Mouse (Mus musculus): ENCODE data around the gene Gm10135. TPM values are rescaled to one million over a fixed set of nuclear protein-coding genes. Genes with fewer than 3 reads are reported as not detected.

Gm10135 gene
- total and polyA plus RNA-seq, 3 experiments, result not detected

DNA sequence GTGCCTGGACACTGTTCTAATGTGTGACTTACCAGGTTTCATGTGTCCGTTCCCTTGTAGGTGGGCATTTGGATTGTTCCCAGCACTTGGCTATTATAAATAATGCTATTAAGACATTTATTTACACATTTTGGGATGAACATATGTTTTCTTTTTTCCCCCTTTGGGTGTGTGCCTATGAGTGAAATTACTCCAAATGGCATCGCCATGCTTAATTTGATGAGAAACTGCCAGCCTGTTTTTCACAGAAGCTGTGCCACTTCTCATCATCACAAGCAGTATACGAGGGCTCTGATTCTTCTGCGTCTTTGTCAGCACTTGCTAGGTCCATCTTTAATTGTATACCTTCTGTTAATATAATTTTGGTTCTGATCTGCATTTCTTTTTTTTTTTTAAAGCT lies 54.1 kb downstream of the Gm10135 start:
- Histone ChIP-seq H3K4me2 (ENCODE audit: insufficient read depth, low read depth, poor library complexity, severe bottlenecking) (no peak overlapping the region), H3K4me3 (replicated peaks in 1 of 3; ENCODE audit: low read depth in 2 of 3, low read length in 2 of 3, poor library complexity in 1 of 3) (no peak overlapping the region), H3K9ac (ENCODE audit: insufficient read depth, low read depth) (no peak overlapping the region), H3K79me2 (replicated peaks; ENCODE audit: control insufficient read depth, extremely low read depth, insufficient read depth, poor library complexity, severe bottlenecking) (0 out of 2 replicates have a peak, but pooled peaks cover 2% of the 10 kb centered on the region), H3K4me1 (ENCODE audit: control insufficient read depth in 1 of 2, insufficient read depth in 2 of 2) (peaks cover 7 to 16% of the 10 kb centered on the region in 2 experiments), H3K36me3 (replicated peaks in 1 of 2; ENCODE audit: control insufficient read depth in 1 of 2, insufficient read depth in 1 of 2, low read length in 1 of 2) (peaks cover 0 to 10% of the 10 kb centered on the region in 2 experiments), H3K9me3 (replicated peaks; ENCODE audit: low read length) (no peaks in the 10 kb centered on the region), H3K27me3 (replicated peaks) (no peaks in the 10 kb centered on the region), H3K27ac (ENCODE audit: insufficient read depth, low read depth) (no peak overlapping the region)
- no peak for TF ChIP-seq UBTF (IDR thresholded peaks at IDR 0.05; ENCODE audit: low read depth, low read length)
- no peak for TF ChIP-seq CHD2 (IDR thresholded peaks at IDR 0.05; ENCODE audit: low read length)
- TF ChIP-seq E2F4 (IDR thresholded peaks at IDR 0.05; ENCODE audit: insufficient replicate concordance, low read depth, low read length), result no peak
- no peak for TF ChIP-seq USF2 (conservative IDR thresholded peaks at IDR 0.05; ENCODE audit: low read depth, low read length)
- TF ChIP-seq JUND (conservative IDR thresholded peaks at IDR 0.05; ENCODE audit: low read depth, low read length), result no peak
- TF ChIP-seq MYC (IDR thresholded peaks at IDR 0.05; ENCODE audit: low read depth, low read length), result no peak
- TF ChIP-seq POLR2AphosphoS2 (IDR thresholded peaks at IDR 0.05; ENCODE audit: low read depth, low read length), result no peak
- no peak for TF ChIP-seq TCF12 (IDR thresholded peaks at IDR 0.05; ENCODE audit: low read depth, low read length)
- TF ChIP-seq MEF2A (IDR thresholded peaks at IDR 0.05; ENCODE audit: borderline replicate concordance, low read depth, low read length), result no peak
- TF ChIP-seq SMC3 (IDR thresholded peaks at IDR 0.05; ENCODE audit: low read depth, low read length), result no peak
- TF ChIP-seq MAZ (IDR thresholded peaks at IDR 0.05; ENCODE audit: low read depth, low read length), result no peak
- no peak for TF ChIP-seq BHLHE40 (IDR thresholded peaks at IDR 0.05; ENCODE audit: low read depth, low read length)
- TF ChIP-seq ZC3H11A (IDR thresholded peaks at IDR 0.05; ENCODE audit: low read depth, low read length), result no peak
- TF ChIP-seq RCOR1 (conservative IDR thresholded peaks at IDR 0.05; ENCODE audit: low read depth, low read length), result no peak
- no peak for TF ChIP-seq EP300 (IDR thresholded peaks at IDR 0.05; ENCODE audit: low read length)
- no peak for TF ChIP-seq MAFK (IDR thresholded peaks at IDR 0.05; ENCODE audit: insufficient replicate concordance, low read length)
- TF ChIP-seq JUN (IDR thresholded peaks at IDR 0.05; ENCODE audit: insufficient read depth, low read depth, low read length), result no peak
- TF ChIP-seq POLR2A (IDR thresholded peaks at IDR 0.05; ENCODE audit: low read depth, low read length), result no peak
- no peak for TF ChIP-seq MXI1 (IDR thresholded peaks at IDR 0.05; ENCODE audit: low read depth, low read length)
- no peak for TF ChIP-seq IRF4 (IDR thresholded peaks at IDR 0.05; ENCODE audit: low read depth, low read length)
- dilution Hi-C loops (cut with MboI; ENCODE audit: extremely low pct_ligation_motif_present, extremely low pct_unique_long_range_greater_than_20kb, low sequenced_read_pairs) (no loop called here), in situ Hi-C loops (cut with MboI; ENCODE audit: low pct_ligation_motif_present, low pct_unique_long_range_greater_than_20kb, low sequenced_read_pairs) (no loop called here)
- no peak for DNase-seq (ENCODE audit: extremely low read depth)

GRCm38 (mm10) chr5:72916851-72917250 lies 57.7 kb downstream of the Gm10135 start:
- no peak overlapping the region for H3K4me3 ChIP-seq (replicated peaks in 1 of 3; ENCODE audit: low read depth in 2 of 3, low read length in 2 of 3, poor library complexity in 1 of 3)
- dilution Hi-C loops (cut with MboI; ENCODE audit: extremely low pct_ligation_motif_present, extremely low pct_unique_long_range_greater_than_20kb, low sequenced_read_pairs), result no loop called here

More at GRCm38 (mm10) chr5:72916851-72917250, 57.7 kb downstream of the Gm10135 start:
- DNase-seq (ENCODE audit: extremely low read depth), result no peak
- Histone ChIP-seq H3K27me3 (replicated peaks) (no peaks in the 10 kb centered on the region), H3K79me2 (replicated peaks; ENCODE audit: control insufficient read depth, extremely low read depth, insufficient read depth, poor library complexity, severe bottlenecking) (0 out of 2 replicates have a peak, but pooled peaks cover 2% of the 10 kb centered on the region), H3K4me2 (ENCODE audit: insufficient read depth, low read depth, poor library complexity, severe bottlenecking) (no peak overlapping the region), H3K36me3 (replicated peaks in 1 of 2; ENCODE audit: control insufficient read depth in 1 of 2, insufficient read depth in 1 of 2, low read length in 1 of 2) (peaks cover 0 to 10% of the 10 kb centered on the region in 2 experiments), H3K27ac (ENCODE audit: insufficient read depth, low read depth) (no peak overlapping the region), H3K9ac (ENCODE audit: insufficient read depth, low read depth) (no peak overlapping the region), H3K9me3 (replicated peaks; ENCODE audit: low read length) (no peaks in the 10 kb centered on the region), H3K4me1 (ENCODE audit: control insufficient read depth in 1 of 2, insufficient read depth in 2 of 2) (peaks cover 7 to 24% of the 10 kb centered on the region in 2 experiments)
- in situ Hi-C loops (cut with MboI; ENCODE audit: low pct_ligation_motif_present, low pct_unique_long_range_greater_than_20kb, low sequenced_read_pairs), result no loop called here
- TF ChIP-seq ZKSCAN1 (IDR thresholded peaks at IDR 0.05; ENCODE audit: borderline replicate concordance, low read depth, low read length) (no peak), MAFK (IDR thresholded peaks at IDR 0.05; ENCODE audit: insufficient replicate concordance, low read length) (no peak), MXI1 (IDR thresholded peaks at IDR 0.05; ENCODE audit: low read depth, low read length) (no peak), BHLHE40 (IDR thresholded peaks at IDR 0.05; ENCODE audit: low read depth, low read length) (no peak), USF1 (IDR thresholded peaks at IDR 0.05; ENCODE audit: low read depth, low read length) (no peak), ZC3H11A (IDR thresholded peaks at IDR 0.05; ENCODE audit: low read depth, low read length) (no peak), MEF2A (IDR thresholded peaks at IDR 0.05; ENCODE audit: borderline replicate concordance, low read depth, low read length) (no peak), KAT2A (IDR thresholded peaks at IDR 0.05; ENCODE audit: insufficient replicate concordance, low read length) (no peak), E2F4 (IDR thresholded peaks at IDR 0.05; ENCODE audit: insufficient replicate concordance, low read depth, low read length) (no peak), TBP (conservative IDR thresholded peaks at IDR 0.05; ENCODE audit: low read depth, low read length) (no peak), EP300 (IDR thresholded peaks at IDR 0.05; ENCODE audit: low read length) (no peak), ETS1 (conservative IDR thresholded peaks at IDR 0.05; ENCODE audit: low read depth, low read length) (no peak), USF2 (conservative IDR thresholded peaks at IDR 0.05; ENCODE audit: low read depth, low read length) (no peak), POLR2A (IDR thresholded peaks at IDR 0.05; ENCODE audit: low read depth, low read length) (no peak)
